Mouse (Mus musculus) thymus, adult 2 months (tissue): ENCODE measurements at regions not wholly inside any gene's neighbourhood (a gene's known extent, or its start where the extent isn't known, plus 50 kb on each side); places are given as distances from the start of the nearest gene placed in this dataset.

ENCODE experiments used
- DNase-seq: peaks from one replicate; pipeline ENCODE4 v3.0.0; 2021
- H3K27ac ChIP-seq: fragments of 200-500 bp; 2 replicates; pipeline ENCODE4 v1.5.1; 2012; ENCODE audit warnings: low read length, control low read depth; ENCODE audit not compliant: control insufficient read depth, insufficient read depth
- H3K27me3 ChIP-seq: fragments of 200-500 bp; 2 replicates; pipeline ENCODE4 v1.6.1; 2012; ENCODE audit warnings: mild to moderate bottlenecking, low read length, moderate library complexity, mixed read lengths; ENCODE audit not compliant: control insufficient read depth, insufficient read depth
- H3K36me3 ChIP-seq: fragments of 200-500 bp; 2 replicates; pipeline ENCODE4 v1.6.1; 2012; ENCODE audit warnings: mild to moderate bottlenecking, low read length, moderate library complexity; ENCODE audit not compliant: control insufficient read depth, insufficient read depth
- H3K4me1 ChIP-seq: fragments of 200-500 bp; replicated peaks from 2 replicates; pipeline ENCODE4 v1.6.1; 2012; ENCODE audit warnings: low read length; ENCODE audit not compliant: control insufficient read depth, insufficient read depth
- H3K4me3 ChIP-seq: fragments of 200-500 bp; 2 replicates; pipeline ENCODE4 v1.5.1; 2012; ENCODE audit warnings: mild to moderate bottlenecking, low read length, control low read depth, moderate library complexity; ENCODE audit not compliant: control insufficient read depth, insufficient read depth
- CTCF ChIP-seq: fragments of 200-500 bp; IDR thresholded peaks from 2 replicates; pipeline ENCODE4 v1.5.1; 2012; ENCODE audit warnings: mild to moderate bottlenecking, control low read depth, low read length, moderate library complexity, borderline replicate concordance; ENCODE audit not compliant: control insufficient read depth, poor library complexity, insufficient read depth; ENCODE audit errors: extremely low read depth
- POLR2A ChIP-seq: fragments of 200-500 bp; IDR thresholded peaks from 2 replicates; pipeline ENCODE4 v1.6.1; 2012; ENCODE audit warnings: mild to moderate bottlenecking, low read length, control low read depth, moderate library complexity; ENCODE audit not compliant: control insufficient read depth, poor library complexity, insufficient read depth; ENCODE audit errors: extremely low read depth
- WGBS: fragments of 180-500 bp; shearing (Covaris S2); methylation state at CpG from one replicate; pipeline ENCODE4 v1.1.7; 2018; 5-methylcytosine and 5-hydroxymethylcytosine counted together

DNA sequence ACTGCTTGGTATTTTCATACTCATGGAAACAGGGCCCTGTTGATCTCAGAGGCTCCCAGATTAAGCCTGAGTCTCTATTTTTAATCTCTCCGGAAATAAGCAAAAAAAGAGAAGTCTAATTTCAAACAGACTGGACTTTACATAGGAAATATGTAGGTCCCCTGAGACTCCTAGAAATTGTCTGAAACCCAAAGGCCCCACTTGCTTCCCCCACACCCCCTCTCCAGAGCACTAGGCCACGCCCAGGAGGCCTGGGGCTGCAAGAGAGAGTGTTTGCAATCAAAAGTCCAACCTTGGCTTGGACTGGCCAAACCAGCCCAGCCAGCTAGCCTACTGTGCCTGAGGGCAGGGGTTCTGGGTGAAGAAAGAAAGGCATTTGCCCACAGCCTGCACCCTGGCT lies 111.0 kb downstream of the Zfp36l1 start:
- no peak for DNase-seq
- H3K4me1 ChIP-seq, result 0 out of 2 replicates have a peak, but pooled peaks cover 3% of the 10 kb centered on the region
- no peaks in the 10 kb centered on the region for H3K36me3 ChIP-seq
- no peak overlapping the region for H3K4me3 ChIP-seq
- TF ChIP-seq CTCF, result no peak
- no peak for TF ChIP-seq POLR2A
- H3K27me3 ChIP-seq, result no peaks in the 10 kb centered on the region
- 38% methylated on average over 2 of the region's 2 CpGs for WGBS
- H3K27ac ChIP-seq, result no peak overlapping the region

DNA sequence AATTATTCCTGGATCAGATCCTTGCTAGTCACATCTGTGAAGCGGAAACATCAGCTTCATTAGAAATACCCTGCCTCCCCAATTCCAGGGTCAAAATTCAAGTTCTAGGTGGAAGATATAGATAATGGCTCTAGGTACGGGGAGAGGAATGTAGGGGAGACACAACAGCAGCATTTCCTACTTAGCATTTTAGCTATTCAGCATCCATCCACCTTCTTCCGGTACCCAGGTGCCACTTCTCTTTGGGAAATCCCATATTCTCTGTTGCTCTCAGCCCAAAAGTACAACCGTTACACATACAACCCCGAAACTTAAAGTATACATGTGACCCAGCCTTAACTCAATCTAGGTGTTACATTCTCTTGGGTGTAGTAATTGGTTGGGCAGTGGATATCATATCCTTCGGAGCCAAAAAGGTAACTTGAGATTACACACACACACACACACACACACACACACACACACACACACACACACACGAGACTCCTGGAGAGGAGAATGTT lies 112.9 kb downstream of the Zfp36l1 start:
- no peak overlapping the region for H3K4me3 ChIP-seq
- TF ChIP-seq CTCF (no peak), POLR2A (no peak)
- no peak overlapping the region for H3K27ac ChIP-seq
- no peaks in the 10 kb centered on the region for H3K36me3 ChIP-seq
- no peaks in the 10 kb centered on the region for H3K27me3 ChIP-seq
- WGBS, result 91% methylated on average over 7 of the region's 7 CpGs
- no peak for DNase-seq
- 0 out of 2 replicates have a peak, but pooled peaks cover 3% of the 10 kb centered on the region for H3K4me1 ChIP-seq

DNA sequence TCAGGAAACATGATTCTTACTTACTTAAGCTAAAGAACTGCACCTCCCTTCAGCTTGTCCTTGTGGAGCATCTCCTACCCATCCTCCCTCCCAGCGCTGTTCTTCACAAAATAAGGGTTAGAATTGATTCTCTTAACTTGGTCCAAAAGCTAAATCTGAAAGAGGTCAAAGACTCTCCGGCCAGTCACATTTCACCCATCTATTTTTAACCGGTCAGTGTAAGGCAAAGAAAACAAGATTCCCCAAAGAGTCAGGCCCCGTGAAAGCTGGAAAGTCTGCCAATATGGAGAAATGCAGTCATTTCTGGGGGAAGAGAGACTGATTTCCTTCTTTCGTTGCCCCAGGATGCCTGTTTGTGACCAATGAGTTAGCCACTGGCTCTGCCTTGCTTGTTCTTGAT lies 114.0 kb downstream of the Zfp36l1 start:
- DNase-seq, result no peak
- no peaks in the 10 kb centered on the region for H3K27me3 ChIP-seq
- TF ChIP-seq CTCF (no peak), POLR2A (no peak)

DNA sequence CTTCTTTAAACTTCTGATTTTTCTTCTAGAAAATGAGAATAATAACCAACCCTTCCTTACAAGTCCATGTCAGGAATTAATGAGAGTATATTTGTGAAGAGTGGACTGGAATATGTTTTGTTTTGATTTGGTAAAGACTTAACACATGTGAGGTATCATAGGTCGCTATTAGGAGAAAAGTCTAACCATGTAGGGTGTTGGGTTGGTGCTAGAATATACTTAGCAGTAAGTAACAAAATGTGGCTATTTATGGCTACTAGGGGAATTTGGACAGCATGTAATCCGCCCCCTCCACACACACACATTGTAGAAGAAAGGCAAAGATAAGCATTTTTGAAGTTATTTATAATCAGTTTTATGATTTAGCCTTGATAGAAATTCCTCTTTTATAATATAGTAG lies 114.5 kb downstream of the Zfp36l1 start:
- no peak for DNase-seq
- no peak overlapping the region for H3K4me3 ChIP-seq
- H3K36me3 ChIP-seq, result no peaks in the 10 kb centered on the region
- TF ChIP-seq POLR2A (no peak), CTCF (no peak)
- no peaks in the 10 kb centered on the region for H3K27me3 ChIP-seq
- peaks cover 7% of the 10 kb centered on the region; the same call in 1 of the 2 replicates for H3K4me1 ChIP-seq
- whole genome bisulfite sequencing, result 88% methylated on average over 2 of the region's 2 CpGs
- no peak overlapping the region for H3K27ac ChIP-seq

More for the DNA sequence above, 114.0 kb downstream of the Zfp36l1 start:
- no peak overlapping the region for H3K4me3 ChIP-seq
- H3K36me3 ChIP-seq, result no peaks in the 10 kb centered on the region
- WGBS, result 92% methylated on average over 5 of the region's 5 CpGs
- H3K27ac ChIP-seq, result no peak overlapping the region
- H3K4me1 ChIP-seq, result peaks cover 7% of the 10 kb centered on the region; the same call in 1 of the 2 replicates

DNA sequence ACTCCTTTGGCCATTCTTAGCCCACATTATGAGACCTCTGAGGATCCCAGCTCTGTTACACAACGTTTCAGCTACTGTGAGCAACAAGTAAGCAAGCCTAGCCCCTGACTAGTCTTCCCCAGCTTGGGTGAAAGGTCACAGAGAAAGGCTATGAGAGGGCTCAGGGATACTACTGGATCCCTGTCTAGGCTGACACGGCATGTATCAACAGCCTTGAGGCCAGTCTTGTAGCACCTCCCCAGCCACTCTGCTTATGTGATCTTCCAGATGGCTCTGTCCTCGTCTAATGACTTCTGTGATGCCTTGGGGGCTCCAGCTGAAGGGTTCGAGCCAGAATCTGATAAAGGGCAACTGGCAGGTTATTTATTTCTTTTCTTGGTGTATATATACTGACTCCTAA lies 115.6 kb downstream of the Zfp36l1 start:
- no peak for TF ChIP-seq POLR2A
- TF ChIP-seq CTCF, result no peak
- no peak for DNase-seq
- H3K4me3 ChIP-seq, result no peak overlapping the region
- peaks cover 7% of the 10 kb centered on the region; the same call in 1 of the 2 replicates for H3K4me1 ChIP-seq
- 88% methylated on average over 4 of the region's 4 CpGs for WGBS
- H3K27me3 ChIP-seq, result no peaks in the 10 kb centered on the region
- H3K36me3 ChIP-seq, result no peaks in the 10 kb centered on the region
- no peak overlapping the region for H3K27ac ChIP-seq

DNA sequence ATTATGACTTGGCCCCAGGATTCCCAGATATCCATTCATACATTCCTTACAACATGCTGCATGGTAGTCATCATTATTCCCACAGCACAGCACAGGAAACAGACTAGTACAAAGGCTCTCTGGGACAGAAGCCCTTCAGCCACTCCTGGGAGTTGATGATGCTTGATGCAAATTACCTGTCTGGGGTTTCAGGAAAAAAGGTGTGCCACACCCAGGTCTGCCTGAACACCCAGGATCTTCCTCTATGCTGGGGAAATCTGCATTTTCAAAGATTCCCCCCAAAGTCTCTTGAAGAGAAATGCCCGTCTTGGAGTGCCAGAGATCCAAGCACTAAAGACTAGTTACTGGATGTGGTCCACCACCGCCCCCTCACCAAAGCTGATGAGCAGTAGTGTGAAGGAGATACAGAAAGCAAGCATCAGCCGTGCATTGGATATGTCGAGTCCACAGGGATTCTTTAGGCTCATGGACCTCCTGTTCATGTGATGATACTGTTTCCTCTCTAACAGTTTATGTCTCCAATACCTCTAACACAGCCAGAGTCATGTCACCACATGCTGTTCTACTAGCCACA lies 117.2 kb downstream of the Zfp36l1 start:
- 95% methylated on average over 4 of the region's 4 CpGs for WGBS
- Histone ChIP-seq H3K27me3 (no peaks in the 10 kb centered on the region), H3K36me3 (no peaks in the 10 kb centered on the region), H3K4me1 (peaks cover 4% of the 10 kb centered on the region; the same call in 1 of the 2 replicates), H3K4me3 (no peak overlapping the region), H3K27ac (no peak overlapping the region)
- no peak for DNase-seq
- TF ChIP-seq CTCF (no peak), POLR2A (no peak)

DNA sequence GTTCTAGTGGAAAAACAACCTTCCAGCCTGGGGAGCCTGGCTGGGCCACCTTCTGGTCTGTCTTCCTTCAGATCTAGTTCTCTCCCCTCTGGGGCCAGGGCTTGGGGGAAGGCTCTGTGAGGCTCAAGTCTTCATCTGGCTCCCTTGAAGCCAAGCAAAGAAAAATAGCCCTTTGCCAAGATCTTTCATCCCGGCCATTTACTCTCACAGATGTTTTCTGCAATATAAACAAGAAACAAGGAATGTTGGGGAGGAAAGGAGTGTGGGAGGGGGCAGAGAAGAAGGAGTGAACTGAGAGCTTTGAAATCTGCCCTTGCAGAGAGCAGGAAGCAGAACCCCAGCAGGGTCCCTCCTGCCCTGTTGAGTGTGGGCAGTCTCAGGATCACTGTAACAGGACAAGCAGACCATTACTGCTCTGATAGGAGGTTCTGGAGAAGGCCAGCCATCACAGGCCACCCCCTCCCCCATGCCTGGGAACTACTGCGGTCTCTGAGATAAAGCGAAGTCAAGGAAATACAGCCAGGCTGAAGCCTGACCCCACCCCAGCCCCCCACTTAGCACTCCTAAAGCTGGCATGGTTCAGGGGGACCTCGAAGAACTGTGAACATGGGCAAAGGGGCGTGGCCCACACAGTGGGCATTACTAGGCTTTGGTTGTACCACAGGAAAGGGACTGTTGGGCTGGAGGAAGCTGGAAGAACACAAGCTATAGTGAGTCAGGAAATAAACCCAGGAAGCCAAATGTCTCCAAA lies 118.8 kb downstream of the Zfp36l1 start:
- Histone ChIP-seq H3K27ac (no peak overlapping the region), H3K4me3 (no peak overlapping the region), H3K27me3 (no peaks in the 10 kb centered on the region), H3K36me3 (no peaks in the 10 kb centered on the region), H3K4me1 (peaks cover 4% of the 10 kb centered on the region; the same call in 1 of the 2 replicates)
- 62% methylated on average over 5 of the region's 5 CpGs for WGBS
- no peak for DNase-seq
- TF ChIP-seq POLR2A (no peak), CTCF (no peak)
